Mouse (Mus musculus): Measurements from ENCODE around the gene Pim3. TPM values are rescaled to one million over a fixed set of nuclear protein-coding genes. Genes with fewer than 3 reads are reported as not detected.

Pim3 gene
- total RNA-seq, 1 experiment from 2014 or later = 71.8 TPM

Other genes with a start within 250 kb of the Pim3 start
- 51.6 and 68.7 TPM in 2 replicates for gene Brd1, start 128.0 kb upstream of the Pim3 start, total RNA-seq (2021)
- 11.6 and 14.5 TPM in 2 replicates for gene Zbed4, start 110.5 kb upstream of the Pim3 start, total RNA-seq (2021)
- 13.7 and 16.3 TPM in 2 replicates for gene Alg12, start 42.9 kb upstream of the Pim3 start, total RNA-seq (2021)
- 35.1 and 37.8 TPM in 2 replicates for gene Creld2, start 42.5 kb upstream of the Pim3 start, total RNA-seq (2021)
- gene Ttll8, start 92.2 kb downstream of the Pim3 start, total RNA-seq (2021) = not detected in 2 replicates
- not detected in 2 replicates for gene Mlc1, start 116.8 kb downstream of the Pim3 start, total RNA-seq (2021)
- gene Mov10l1, start 120.7 kb downstream of the Pim3 start, total RNA-seq (2021) = not detected in 2 replicates
- gene Panx2, start 197.5 kb downstream of the Pim3 start, total RNA-seq (2021) = 0.81 and 1.6 TPM in 2 replicates
- gene Trabd, start 212.9 kb downstream of the Pim3 start, total RNA-seq (2021) = 39.0 and 43.6 TPM in 2 replicates
- gene Selenoo, start 226.9 kb downstream of the Pim3 start, total RNA-seq (2021) = 41.8 and 50.2 TPM in 2 replicates